Mouse (Mus musculus): ENCODE results near the gene Foxf1. TPM values are rescaled to one million over a fixed set of nuclear protein-coding genes. Genes with fewer than 3 reads are reported as not detected.

Gene Foxf1
- total RNA-seq, 2 experiments from 2014 or later: 0.37 to 0.38 TPM

GRCm38 (mm10) chr8:121081398-121081797, 2.8 kb upstream of the Foxf1 start:
- DNase-seq: no peak
- intact Hi-C loops (cut with DNase I): no loop called here

- DNase-seq: no peak
- intact Hi-C loops (cut with DNase I): no loop called here
These were observed 1.7 kb upstream of the Foxf1 start for GRCm38 (mm10) chr8:121082218-121083092.

- DNase-seq: peak; percentile 82 to 84
- intact Hi-C loops (cut with DNase I): no loop called here
These were observed 872 bp upstream of the Foxf1 start for GRCm38 (mm10) chr8:121083093-121083935.

GRCm38 (mm10) chr8:121083936-121084209, 313 bp upstream of the Foxf1 start:
- intact Hi-C loops (cut with DNase I): no loop called here
- no peak for DNase-seq

GRCm38 (mm10) chr8:121085011-121085410, 825 bp downstream of the Foxf1 start:
- DNase-seq: no peak
- intact Hi-C loops (cut with DNase I): no loop called here

GRCm38 (mm10) chr8:121085561-121085960, 1.4 kb downstream of the Foxf1 start:
- intact Hi-C loops (cut with DNase I): no loop called here
- no peak for DNase-seq

GRCm38 (mm10) chr8:121086004-121086900, 2.1 kb downstream of the Foxf1 start:
- DNase-seq: no peak
- intact Hi-C loops (cut with DNase I): no loop called here

- intact Hi-C loops (cut with DNase I): no loop called here
- DNase-seq: no peak
These were observed 4.1 kb downstream of the Foxf1 start for GRCm38 (mm10) chr8:121088281-121088680.

- intact Hi-C loops (cut with DNase I): no loop called here
These were observed 4.9 kb downstream of the Foxf1 start for GRCm38 (mm10) chr8:121088871-121089630.

GRCm38 (mm10) chr8:121089631-121090380, 5.6 kb downstream of the Foxf1 start:
- DNase-seq: no peak
- intact Hi-C loops (cut with DNase I): loop anchor here (5.0 kb wide), 1 partner anchor 408 kb away; no protein-coding TSS in a partner anchor

More at GRCm38 (mm10) chr8:121088871-121089630, 4.9 kb downstream of the Foxf1 start:
- DNase-seq: no peak

GRCm38 (mm10) chr8:121090716-121091115, 6.5 kb downstream of the Foxf1 start:
- intact Hi-C loops (cut with DNase I): loop anchor here (5.0 kb wide), 1 partner anchor 408 kb away; no protein-coding TSS in a partner anchor
- DNase-seq: no peak

- no peak for DNase-seq
- intact Hi-C loops (cut with DNase I): loop anchor here (1.0 to 5.0 kb wide), 4 partner anchors 121 to 410 kb away; no protein-coding TSS in a partner anchor
These were observed 8.0 kb downstream of the Foxf1 start for GRCm38 (mm10) chr8:121092141-121092540.

- intact Hi-C loops (cut with DNase I): loop anchor here (1.0 to 5.0 kb wide), 4 partner anchors 122 to 410 kb away; no protein-coding TSS in a partner anchor
- DNase-seq: peak; percentile 86 to 94
These were observed 8.4 kb downstream of the Foxf1 start for GRCm38 (mm10) chr8:121092627-121093026.

- intact Hi-C loops (cut with DNase I): loop anchor here (2.0 to 5.0 kb wide), 2 partner anchors 123 to 411 kb away; no protein-coding TSS in a partner anchor
- no peak for DNase-seq
These were observed 9.3 kb downstream of the Foxf1 start for GRCm38 (mm10) chr8:121093496-121093895.

GRCm38 (mm10) chr8:121104049-121104818, 20.0 kb downstream of the Foxf1 start:
- DNase-seq: peak; percentile 84 to 90
- intact Hi-C loops (cut with DNase I): no loop called here

- DNase-seq: peak; percentile 99
- intact Hi-C loops (cut with DNase I): no loop called here
These were observed 23.8 kb downstream of the Foxf1 start, which contains the start of gene Mthfsd for GRCm38 (mm10) chr8:121107668-121108656. TSS of gene Mthfsd (minus strand) at chr8:121108392.

- intact Hi-C loops (cut with DNase I): no loop called here
- no peak for DNase-seq
These were observed 24.5 kb downstream of the Foxf1 start for GRCm38 (mm10) chr8:121108657-121109056.

Measured in heart, postnatal 10 days (tissue).